Mouse (Mus musculus) heart, embryonic 15.5 days (tissue): ENCODE data around the gene Rbfox1. TPM values are rescaled to one million over a fixed set of nuclear protein-coding genes. Genes with fewer than 3 reads are reported as not detected.

ENCODE experiments used
- ATAC-seq: fragments of 200-750 bp; cut with Nextera tagmentation; replicated peaks from 2 replicates; pipeline ENCODE4 v1.8.0; 2017; ENCODE audit warnings: low read depth, moderate TSS enrichment; ENCODE audit not compliant: insufficient number of reproducible peaks, insufficient read depth, low FRiP score
- H3K27ac ChIP-seq: fragments of 300-500 bp; sonication (generic); 2 replicates; pipeline ENCODE4 v1.5.1; 2015; ENCODE audit warnings: mild to moderate bottlenecking, inconsistent platforms
- H3K27me3 ChIP-seq: fragments of 300-500 bp; sonication (generic); 2 replicates; pipeline ENCODE4 v1.6.1; 2015; ENCODE audit warnings: inconsistent platforms
- H3K36me3 ChIP-seq: fragments of 300-500 bp; sonication (generic); 2 replicates; pipeline ENCODE4 v1.6.1; 2015; ENCODE audit warnings: mild to moderate bottlenecking, inconsistent platforms
- H3K4me1 ChIP-seq: fragments of 300-500 bp; sonication (generic); replicated peaks from 2 replicates; pipeline ENCODE4 v1.6.1; 2015; ENCODE audit warnings: inconsistent platforms
- H3K4me2 ChIP-seq: fragments of 300-500 bp; sonication (generic); 2 replicates; pipeline ENCODE4 v1.6.1; 2015; ENCODE audit warnings: inconsistent platforms, mild to moderate bottlenecking, moderate library complexity
- H3K4me3 ChIP-seq: fragments of 300-500 bp; sonication (generic); 2 replicates; pipeline ENCODE4 v1.5.1; 2015; ENCODE audit warnings: mild to moderate bottlenecking, inconsistent platforms
- H3K9ac ChIP-seq: fragments of 300-500 bp; sonication (generic); 2 replicates; pipeline ENCODE4 v1.6.1; 2015; ENCODE audit warnings: mild to moderate bottlenecking, inconsistent platforms
- H3K9me3 ChIP-seq: fragments of 300-500 bp; sonication (generic); replicated peaks from 2 replicates; pipeline ENCODE4 v1.6.1; 2016; ENCODE audit warnings: inconsistent platforms
- WGBS: fragments of 180-500 bp; shearing (Covaris S2); methylation state at CpG from one replicate; pipeline ENCODE4 v1.1.7; 2015; ENCODE audit warnings: mixed read lengths; 5-methylcytosine and 5-hydroxymethylcytosine counted together
- polyA plus RNA-seq: library from polyadenylated mRNA; unstranded; fragments of >200 nt; fragmentation: Nextera tagmentation; extraction: Ambion mirVana; gene quantifications from 2 replicates; pipeline ENCODE4 v1.2.1, GENCODE M21; 2015

Gene Rbfox1
- polyA plus RNA-seq, 1 experiment from 2014 or later: 4.9 TPM

DNA sequence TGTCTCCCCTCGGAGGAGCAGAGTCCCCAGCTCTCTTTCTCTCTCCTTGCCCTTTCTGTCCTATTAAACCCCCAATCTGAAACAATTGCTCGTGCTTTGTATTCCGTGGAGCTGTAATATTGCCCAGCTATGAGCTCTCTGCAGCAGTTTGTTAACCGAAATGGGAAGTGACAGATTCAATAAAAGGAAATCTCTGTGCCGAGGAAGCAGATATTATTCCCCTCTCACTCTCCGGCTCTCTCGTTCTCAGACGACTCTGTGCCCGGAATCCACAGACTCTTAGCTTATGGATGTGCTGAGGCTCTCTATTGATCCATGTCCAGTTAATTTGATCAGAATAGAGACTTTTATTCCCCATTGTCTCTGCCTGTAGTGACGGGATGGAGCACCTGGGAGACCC, 1260.3 kb downstream of the Rbfox1 start:
- Histone ChIP-seq H3K4me2 (no peak overlapping the region), H3K9ac (no peak overlapping the region), H3K4me3 (no peak overlapping the region), H3K4me1 (peaks cover 14% of the 10 kb centered on the region), H3K27me3 (no peaks in the 10 kb centered on the region), H3K36me3 (no peaks in the 10 kb centered on the region), H3K27ac (no peak overlapping the region), H3K9me3 (no peaks in the 10 kb centered on the region)
- 69% methylated on average over 10 of the region's 10 CpGs for WGBS
- ATAC-seq: no peak

DNA sequence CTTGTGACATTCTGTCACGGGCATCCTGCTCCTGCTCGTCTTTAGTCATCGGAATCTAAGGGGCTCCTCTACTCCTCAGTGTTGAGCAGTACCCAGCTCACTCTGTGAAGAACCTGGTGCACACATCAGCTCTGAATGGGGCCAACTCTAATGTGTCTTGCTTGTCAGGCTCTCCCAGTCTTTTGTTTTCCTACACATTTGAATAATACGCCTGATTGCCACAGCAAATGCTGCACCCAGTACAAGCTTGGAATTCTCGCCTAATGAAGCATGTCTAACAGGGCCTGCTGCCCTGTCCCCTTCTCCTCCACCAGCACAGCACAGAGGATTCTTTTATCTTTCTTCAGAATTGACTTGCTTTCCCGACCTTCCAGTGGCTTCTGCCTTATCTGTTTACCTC, 1261.3 kb downstream of the Rbfox1 start:
- Histone ChIP-seq H3K27me3 (no peaks in the 10 kb centered on the region), H3K27ac (no peak overlapping the region), H3K4me1 (peaks cover 9% of the 10 kb centered on the region), H3K36me3 (no peaks in the 10 kb centered on the region), H3K9ac (no peak overlapping the region), H3K9me3 (no peaks in the 10 kb centered on the region), H3K4me2 (no peak overlapping the region), H3K4me3 (no peak overlapping the region)
- WGBS: 53% methylated on average over 6 of the region's 6 CpGs
- no peak for ATAC-seq

DNA sequence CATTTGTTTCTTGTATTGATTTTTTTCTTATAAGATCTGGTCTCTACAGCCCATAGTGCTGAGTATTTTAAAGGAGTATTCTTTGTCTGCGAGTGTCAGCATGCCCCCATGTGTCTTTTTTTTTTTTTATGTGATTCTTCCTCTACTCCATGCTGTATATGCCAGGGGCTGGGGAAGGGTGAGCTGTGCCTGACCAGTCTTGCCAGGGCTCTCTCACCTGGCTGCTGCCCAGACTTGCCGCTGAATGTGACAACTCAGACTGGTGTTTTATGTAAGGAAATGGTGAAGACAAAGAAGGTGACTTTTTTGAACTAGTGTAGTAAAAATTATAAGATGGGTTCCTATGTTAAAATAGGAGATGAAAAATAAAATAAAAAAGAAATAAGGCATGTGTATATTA, 1262.7 kb downstream of the Rbfox1 start:
- no peak overlapping the region for H3K4me3 ChIP-seq
- no peaks in the 10 kb centered on the region for H3K36me3 ChIP-seq
- no peak for ATAC-seq
- no peak overlapping the region for H3K4me2 ChIP-seq
- WGBS: 81% methylated on average over 2 of the region's 2 CpGs
- no peak overlapping the region for H3K27ac ChIP-seq
- no peak overlapping the region for H3K9ac ChIP-seq
- H3K27me3 ChIP-seq: no peaks in the 10 kb centered on the region
- no peaks in the 10 kb centered on the region for H3K9me3 ChIP-seq
- H3K4me1 ChIP-seq: peaks cover 7% of the 10 kb centered on the region

DNA sequence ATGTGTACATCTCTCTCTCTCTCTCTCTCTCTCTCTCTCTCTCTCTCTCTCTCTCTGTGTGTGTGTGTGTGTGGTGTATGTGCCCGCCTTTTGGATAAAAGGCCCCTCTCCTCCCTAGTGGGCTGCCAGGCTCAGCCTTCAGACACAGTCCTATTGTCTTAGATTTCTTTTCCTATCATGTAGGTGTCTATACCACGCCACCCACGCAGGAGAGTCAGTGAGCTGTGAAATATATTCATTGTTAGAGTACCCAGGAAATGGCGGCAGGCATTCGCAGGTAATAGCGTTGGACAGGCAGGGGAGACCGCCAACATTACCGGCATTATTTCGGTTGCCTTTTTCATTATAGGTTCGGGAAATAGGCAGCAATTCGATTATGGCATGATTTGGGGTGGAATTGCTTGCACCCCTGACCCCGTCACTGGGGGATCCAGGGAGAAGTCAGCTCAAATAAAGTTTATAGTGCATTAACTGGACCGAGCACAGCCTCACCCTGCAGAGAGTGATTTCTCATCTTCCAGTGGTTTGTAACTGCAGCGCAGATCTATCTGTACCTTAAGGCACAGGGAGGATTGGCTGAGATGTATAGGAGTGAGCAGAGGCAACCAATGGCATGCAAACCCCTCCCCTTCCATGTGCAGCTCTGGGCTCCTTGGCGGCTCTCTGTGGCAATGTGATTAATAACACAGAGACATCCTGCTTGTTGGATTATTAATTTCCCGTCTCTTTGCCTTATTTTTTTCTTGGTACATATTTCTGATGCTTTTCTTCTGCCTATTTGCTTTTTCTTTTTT, 1264.1 kb downstream of the Rbfox1 start:
- Histone ChIP-seq H3K4me1 (peaks cover 7% of the 10 kb centered on the region), H3K36me3 (no peaks in the 10 kb centered on the region), H3K27ac (no peak overlapping the region), H3K27me3 (no peaks in the 10 kb centered on the region), H3K9me3 (no peaks in the 10 kb centered on the region), H3K9ac (no peak overlapping the region), H3K4me3 (no peak overlapping the region), H3K4me2 (no peak overlapping the region)
- ATAC-seq: no peak
- 77% methylated on average over 16 of the region's 16 CpGs for WGBS

DNA sequence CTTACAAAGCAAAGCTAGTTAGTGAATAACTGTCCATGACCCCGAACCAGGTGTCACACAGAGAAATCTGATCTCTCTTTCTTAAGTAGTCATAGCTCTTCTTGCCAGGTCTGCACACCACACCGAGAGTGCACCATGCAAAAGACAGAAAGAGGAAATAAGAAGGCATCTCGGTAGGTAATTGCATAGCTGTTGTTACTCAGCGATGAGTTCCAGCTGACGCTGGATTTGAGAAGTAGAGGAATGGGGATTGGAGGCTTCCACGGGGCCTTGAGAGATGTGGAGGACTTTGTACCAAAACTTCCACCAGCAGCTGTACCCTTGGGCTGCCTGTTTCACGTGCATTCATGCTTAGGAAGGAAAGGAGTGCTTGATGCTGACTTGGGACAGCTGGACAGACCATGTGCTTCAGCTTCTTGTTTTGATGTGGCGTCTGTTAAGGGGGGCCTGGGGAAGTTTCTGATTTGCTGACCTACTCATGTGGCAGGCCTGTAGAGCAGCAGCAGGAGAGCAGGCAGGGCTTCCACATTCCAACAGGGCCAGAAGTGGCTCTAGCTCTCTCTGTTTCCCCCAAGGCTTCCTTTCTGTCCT, 1265.1 kb downstream of the Rbfox1 start:
- Histone ChIP-seq H3K9me3 (no peaks in the 10 kb centered on the region), H3K27ac (peak overlapping the region; percentile 46; the same call in 1 of the 2 replicates), H3K36me3 (no peaks in the 10 kb centered on the region), H3K4me2 (no peak overlapping the region; the same call in 1 of the 2 replicates), H3K4me3 (no peak overlapping the region), H3K27me3 (no peaks in the 10 kb centered on the region), H3K9ac (no peak overlapping the region), H3K4me1 (peaks cover 7% of the 10 kb centered on the region)
- WGBS: 32% methylated on average over 8 of the region's 8 CpGs
- peak; percentile 73 for ATAC-seq

DNA sequence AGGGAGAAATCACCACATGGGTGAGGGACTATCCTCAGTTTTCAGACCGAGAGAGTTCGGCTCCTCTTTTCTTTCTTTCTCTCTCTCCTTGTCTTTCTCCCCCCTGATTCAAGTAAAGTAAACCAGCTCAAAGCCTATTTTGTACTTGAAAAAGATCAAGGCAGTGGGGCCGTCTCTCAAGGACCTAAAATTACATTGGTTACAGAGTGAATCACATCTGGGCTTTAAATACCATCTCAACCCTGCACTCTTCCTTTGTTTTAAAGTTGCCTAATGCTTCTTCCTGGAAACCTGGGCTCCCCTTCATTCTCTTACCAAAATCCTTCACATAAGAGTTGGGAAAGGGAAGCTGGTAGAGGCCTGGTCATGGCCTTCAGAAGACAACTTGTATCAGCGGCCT, 1267.2 kb downstream of the Rbfox1 start:
- H3K4me3 ChIP-seq: no peak overlapping the region
- no peaks in the 10 kb centered on the region for H3K27me3 ChIP-seq
- ATAC-seq: no peak
- peaks cover 7% of the 10 kb centered on the region for H3K4me1 ChIP-seq
- H3K4me2 ChIP-seq: no peak overlapping the region
- H3K9ac ChIP-seq: no peak overlapping the region
- H3K9me3 ChIP-seq: no peaks in the 10 kb centered on the region
- no peaks in the 10 kb centered on the region for H3K36me3 ChIP-seq
- H3K27ac ChIP-seq: no peak overlapping the region
- 90% methylated on average over 4 of the region's 4 CpGs for WGBS

DNA sequence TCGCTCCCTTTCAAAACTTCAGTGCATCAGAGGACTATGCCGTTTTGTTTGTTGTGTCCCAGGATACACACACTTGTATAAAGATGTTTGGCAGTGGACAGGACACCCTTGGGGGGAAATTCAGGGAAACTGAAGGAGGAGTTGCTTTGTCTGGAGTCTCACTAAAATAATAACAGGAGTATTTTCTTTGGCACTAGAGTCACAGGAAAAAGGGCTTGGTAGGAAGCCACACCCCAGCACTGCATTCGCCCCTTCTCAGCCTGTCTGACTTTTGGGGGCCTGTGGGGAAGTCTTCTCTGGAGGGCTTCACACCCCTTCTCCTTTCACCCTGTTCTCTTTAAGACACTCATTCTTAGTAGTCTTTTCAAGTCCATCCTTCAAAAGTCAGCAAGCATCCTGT, 1269.5 kb downstream of the Rbfox1 start:
- no peak overlapping the region for H3K4me3 ChIP-seq
- H3K4me2 ChIP-seq: no peak overlapping the region
- peaks cover 7% of the 10 kb centered on the region for H3K4me1 ChIP-seq
- 57% methylated on average over 3 of the region's 3 CpGs for WGBS
- no peak overlapping the region for H3K9ac ChIP-seq
- H3K36me3 ChIP-seq: no peaks in the 10 kb centered on the region
- H3K9me3 ChIP-seq: no peaks in the 10 kb centered on the region
- no peaks in the 10 kb centered on the region for H3K27me3 ChIP-seq
- H3K27ac ChIP-seq: no peak overlapping the region
- ATAC-seq: no peak

DNA sequence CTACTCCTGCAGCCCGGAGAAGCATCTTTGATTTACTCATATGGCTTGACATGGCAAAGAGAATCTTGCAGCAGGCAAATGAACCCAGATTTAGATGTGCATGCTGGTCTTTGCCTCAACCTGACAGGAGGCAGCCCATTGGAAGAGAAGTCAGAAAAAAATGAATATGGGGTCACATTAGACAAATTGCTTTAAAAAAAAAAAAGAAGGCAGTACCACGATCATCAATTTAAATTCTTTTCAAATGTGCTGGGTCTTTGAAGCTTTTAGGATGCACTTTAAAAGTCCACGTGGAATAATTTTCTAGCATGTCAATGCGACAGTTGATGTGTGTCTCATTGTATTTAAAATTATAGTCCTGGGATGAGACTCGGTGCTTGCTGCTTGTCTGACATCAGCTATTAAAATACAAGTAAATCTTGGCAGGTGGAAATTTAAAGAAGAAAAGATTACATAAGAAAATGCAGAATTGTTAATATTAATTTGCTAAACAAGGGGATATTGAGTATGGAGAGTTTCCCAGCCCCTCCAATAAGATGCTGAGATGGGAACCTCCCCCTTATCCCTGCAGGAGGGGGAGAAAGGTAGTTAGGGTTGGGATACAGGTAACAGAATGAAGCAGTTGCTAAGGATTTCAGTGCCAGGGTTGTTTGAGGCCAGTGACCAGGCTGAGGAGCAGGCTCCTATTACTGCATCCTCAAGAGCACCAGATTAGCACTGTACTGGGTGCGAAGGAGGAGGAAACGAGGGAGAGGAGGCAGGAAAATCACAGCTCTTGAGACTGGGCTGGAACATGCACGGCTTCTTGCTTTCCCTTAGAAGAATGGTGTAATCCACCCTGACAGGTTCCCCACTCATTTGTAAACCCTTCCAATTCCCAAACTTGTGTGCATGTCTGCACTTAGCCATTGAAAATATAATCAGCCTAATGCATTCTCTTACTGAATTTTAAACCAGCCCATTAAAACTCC, 1274.0 kb downstream of the Rbfox1 start:
- no peak overlapping the region for H3K4me3 ChIP-seq
- no peak overlapping the region for H3K9ac ChIP-seq
- H3K36me3 ChIP-seq: no peaks in the 10 kb centered on the region
- H3K4me1 ChIP-seq: peaks cover 6% of the 10 kb centered on the region; the same call in 1 of the 2 replicates
- no peaks in the 10 kb centered on the region for H3K9me3 ChIP-seq
- no peak overlapping the region for H3K27ac ChIP-seq
- no peak overlapping the region for H3K4me2 ChIP-seq
- WGBS: 75% methylated on average over 8 of the region's 8 CpGs
- ATAC-seq: no peak
- no peaks in the 10 kb centered on the region for H3K27me3 ChIP-seq

DNA sequence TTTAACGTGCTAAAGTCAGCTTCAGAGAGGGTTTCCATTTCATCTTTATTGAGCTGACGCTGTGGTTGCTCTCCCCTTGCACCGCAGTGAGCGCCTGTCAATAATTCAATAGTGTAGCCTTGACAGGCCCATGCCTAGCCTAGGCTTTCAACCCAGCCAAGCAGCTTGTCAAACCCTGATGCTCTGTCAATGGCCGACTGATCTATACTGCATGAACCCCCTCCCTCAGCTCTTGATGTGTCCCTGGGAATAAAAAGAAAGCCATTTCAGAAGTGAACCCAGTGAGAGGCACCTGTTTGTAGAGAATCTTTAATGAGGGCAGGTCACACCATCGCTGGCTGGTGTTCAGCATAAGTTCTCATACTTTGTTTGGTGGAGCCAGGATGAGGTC, 1274.7 kb downstream of the Rbfox1 start:
- Histone ChIP-seq H3K4me1 (peaks cover 6% of the 10 kb centered on the region; the same call in 1 of the 2 replicates), H3K9ac (no peak overlapping the region), H3K4me3 (no peak overlapping the region), H3K36me3 (no peaks in the 10 kb centered on the region), H3K27me3 (no peaks in the 10 kb centered on the region), H3K4me2 (no peak overlapping the region), H3K27ac (no peak overlapping the region), H3K9me3 (no peaks in the 10 kb centered on the region)
- WGBS: 76% methylated on average over 6 of the region's 6 CpGs
- ATAC-seq: no peak

DNA sequence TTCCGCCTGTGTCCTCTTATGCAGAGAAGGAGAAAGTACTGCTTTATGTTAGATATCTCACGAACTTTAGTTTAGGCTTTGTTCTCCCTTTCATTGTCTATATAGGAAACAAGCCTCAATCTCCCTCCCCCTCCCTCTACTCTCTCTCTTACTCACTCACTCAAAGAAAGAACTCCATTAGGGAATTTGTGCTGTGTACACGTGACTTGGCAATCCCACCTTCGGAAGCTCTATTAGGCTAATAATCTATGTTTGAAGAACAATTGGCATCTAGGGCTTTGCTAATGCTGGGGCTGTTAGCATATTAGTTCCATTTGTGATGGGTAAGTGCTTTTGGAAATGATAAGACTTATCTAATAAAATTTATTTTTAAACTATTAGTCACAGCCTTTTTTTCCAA, 1277.0 kb downstream of the Rbfox1 start:
- no peaks in the 10 kb centered on the region for H3K9me3 ChIP-seq
- no peaks in the 10 kb centered on the region for H3K36me3 ChIP-seq
- no peak for ATAC-seq

DNA sequence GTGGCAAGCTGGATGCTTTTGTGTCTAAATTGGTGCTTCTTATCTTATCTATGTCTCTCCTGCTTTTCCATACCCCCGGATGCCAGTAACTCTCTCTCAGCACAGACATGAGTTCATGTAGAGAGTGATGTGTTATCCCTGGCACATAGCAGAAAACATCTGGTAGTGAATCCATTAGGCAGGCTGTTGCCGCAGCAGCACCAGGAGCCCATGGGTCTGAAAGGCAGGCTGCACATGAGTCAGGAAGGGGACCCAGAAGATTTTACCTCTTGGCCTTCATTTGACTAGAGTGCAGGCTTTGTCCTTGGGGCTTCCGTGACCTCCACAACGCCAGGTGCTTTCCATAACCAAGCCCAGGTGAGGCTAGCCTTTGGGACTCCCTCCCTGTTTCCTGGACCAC, 1278.5 kb downstream of the Rbfox1 start:
- Histone ChIP-seq H3K36me3 (no peaks in the 10 kb centered on the region), H3K9ac (no peak overlapping the region), H3K9me3 (no peaks in the 10 kb centered on the region), H3K4me2 (no peak overlapping the region), H3K27ac (no peak overlapping the region), H3K4me1 (peaks cover 6% of the 10 kb centered on the region; the same call in 1 of the 2 replicates), H3K27me3 (no peaks in the 10 kb centered on the region), H3K4me3 (no peak overlapping the region)
- 57% methylated on average over 4 of the region's 4 CpGs for WGBS
- ATAC-seq: no peak

More for the DNA sequence above, 1277.0 kb downstream of the Rbfox1 start:
- no peak overlapping the region for H3K4me2 ChIP-seq
- 67% methylated on average over 4 of the region's 4 CpGs for WGBS
- H3K4me1 ChIP-seq: peaks cover 6% of the 10 kb centered on the region; the same call in 1 of the 2 replicates
- no peak overlapping the region for H3K4me3 ChIP-seq
- H3K27ac ChIP-seq: no peak overlapping the region
- H3K9ac ChIP-seq: no peak overlapping the region
- no peaks in the 10 kb centered on the region for H3K27me3 ChIP-seq
